Mouse (Mus musculus) intestine, postnatal 0 days (tissue): ENCODE measurements at regions not wholly inside any gene's neighbourhood (a gene's known extent, or its start where the extent isn't known, plus 50 kb on each side); places are given as distances from the start of the nearest gene placed in this dataset.

ENCODE experiments used
- ATAC-seq: fragments of 200-750 bp; cut with Nextera tagmentation; 2 replicates; pipeline ENCODE4 v1.8.0; 2017; ENCODE audit warnings: mild to moderate bottlenecking, moderate TSS enrichment, moderate library complexity
- H3K27ac ChIP-seq: fragments of 300-500 bp; sonication (generic); 2 replicates; pipeline ENCODE4 v1.5.1; 2014; ENCODE audit warnings: mild to moderate bottlenecking, low read depth, low read length, moderate library complexity
- H3K27me3 ChIP-seq: fragments of 300-500 bp; sonication (generic); replicated peaks from 2 replicates; pipeline ENCODE4 v1.6.1; 2014; ENCODE audit warnings: low read length, mixed read lengths; ENCODE audit not compliant: control insufficient read depth, insufficient read depth
- H3K36me3 ChIP-seq: fragments of 300-500 bp; sonication (generic); 2 replicates; pipeline ENCODE4 v1.6.1; 2014; ENCODE audit warnings: mild to moderate bottlenecking, moderate library complexity; ENCODE audit not compliant: control insufficient read depth, insufficient read depth
- H3K4me1 ChIP-seq: fragments of 300-500 bp; sonication (generic); replicated peaks from 2 replicates; pipeline ENCODE4 v1.6.1; 2014; ENCODE audit warnings: antibody characterized with exemption, low read length, mixed read lengths; ENCODE audit not compliant: control insufficient read depth, insufficient read depth
- H3K4me2 ChIP-seq: fragments of 300-500 bp; sonication (generic); replicated peaks from 2 replicates; pipeline ENCODE4 v1.6.1; 2014; ENCODE audit warnings: low read depth, mild to moderate bottlenecking, moderate library complexity
- H3K4me3 ChIP-seq: fragments of 300-500 bp; sonication (generic); 2 replicates; pipeline ENCODE4 v1.5.1; 2014; ENCODE audit warnings: low read depth, low read length
- H3K9ac ChIP-seq: fragments of 300-500 bp; sonication (generic); 2 replicates; pipeline ENCODE4 v1.6.1; 2014; ENCODE audit warnings: mild to moderate bottlenecking, low read depth, low read length
- H3K9me3 ChIP-seq: fragments of 300-500 bp; sonication (generic); 2 replicates; pipeline ENCODE4 v1.6.1; 2016; ENCODE audit warnings: mixed run types; ENCODE audit not compliant: control insufficient read depth
- CTCF ChIP-seq: sonication (generic); IDR thresholded peaks from 2 replicates; pipeline ENCODE4 v1.5.1; 2016; ENCODE audit warnings: low read depth, mild to moderate bottlenecking, control low read depth, antibody characterized with exemption, moderate library complexity
- WGBS: fragments of 180-500 bp; shearing (Covaris S2); extraction: QIAGEN DNeasy Blood & Tissue Kit; methylation state at CpG from one replicate; pipeline ENCODE4 v1.1.7; 2014; 5-methylcytosine and 5-hydroxymethylcytosine counted together

DNA sequence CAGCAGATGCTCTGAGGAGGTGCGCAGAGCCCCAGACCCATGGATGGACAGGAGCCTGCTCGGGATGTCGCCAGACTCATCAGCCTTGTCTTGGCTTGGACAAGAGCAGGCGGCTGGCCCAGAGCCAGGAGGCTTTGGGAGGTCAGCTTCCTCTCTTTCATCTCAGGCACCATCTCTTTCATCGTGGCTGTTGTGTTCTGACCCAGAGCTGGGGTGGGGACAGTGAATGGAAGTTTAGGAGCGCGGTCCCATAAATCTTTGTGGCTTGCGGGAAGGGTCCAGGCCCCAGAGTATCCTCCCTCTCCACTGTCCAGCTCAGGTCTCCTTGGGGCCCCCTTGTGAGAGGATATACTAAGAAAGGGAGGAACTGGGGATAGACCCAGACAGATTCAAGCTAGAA is 87.2 kb upstream of the Zbtb40 start:
- H3K4me3 ChIP-seq, result no peak overlapping the region
- no peaks in the 10 kb centered on the region for H3K9me3 ChIP-seq
- no peaks in the 10 kb centered on the region for H3K27me3 ChIP-seq
- WGBS, result 65% methylated on average over 8 of the region's 8 CpGs
- no peaks in the 10 kb centered on the region for H3K36me3 ChIP-seq
- H3K27ac ChIP-seq, result no peak overlapping the region
- no peaks in the 10 kb centered on the region for H3K4me1 ChIP-seq
- no peak for ATAC-seq
- H3K4me2 ChIP-seq, result no peak overlapping the region
- no peak overlapping the region for H3K9ac ChIP-seq
- TF ChIP-seq CTCF, result no peak

DNA sequence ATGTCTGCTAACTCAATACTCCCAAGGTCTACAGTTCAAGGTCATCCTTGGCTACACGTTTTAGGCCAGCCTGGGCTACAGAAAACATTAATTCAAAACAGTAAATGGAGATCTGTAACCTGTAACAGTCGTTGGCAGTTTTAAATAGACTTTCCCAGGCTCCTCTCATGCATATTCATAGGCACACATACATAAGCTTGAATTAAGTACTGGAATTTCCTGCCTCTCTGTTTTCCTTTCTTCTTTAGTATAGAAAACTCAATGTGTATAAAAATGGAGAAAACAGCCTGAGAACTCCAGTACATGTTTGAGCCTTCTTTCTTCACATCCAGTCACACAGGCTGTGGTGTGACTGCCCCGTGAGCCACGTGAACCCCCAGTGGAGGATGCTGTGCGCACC is 86.0 kb upstream of the Zbtb40 start:
- Histone ChIP-seq H3K9ac (no peak overlapping the region), H3K4me3 (no peak overlapping the region), H3K4me2 (no peak overlapping the region), H3K27ac (no peak overlapping the region), H3K27me3 (no peaks in the 10 kb centered on the region), H3K36me3 (no peaks in the 10 kb centered on the region), H3K9me3 (no peaks in the 10 kb centered on the region), H3K4me1 (no peaks in the 10 kb centered on the region)
- no peak for ATAC-seq
- TF ChIP-seq CTCF, result no peak
- 67% methylated on average over 5 of the region's 5 CpGs for WGBS

DNA sequence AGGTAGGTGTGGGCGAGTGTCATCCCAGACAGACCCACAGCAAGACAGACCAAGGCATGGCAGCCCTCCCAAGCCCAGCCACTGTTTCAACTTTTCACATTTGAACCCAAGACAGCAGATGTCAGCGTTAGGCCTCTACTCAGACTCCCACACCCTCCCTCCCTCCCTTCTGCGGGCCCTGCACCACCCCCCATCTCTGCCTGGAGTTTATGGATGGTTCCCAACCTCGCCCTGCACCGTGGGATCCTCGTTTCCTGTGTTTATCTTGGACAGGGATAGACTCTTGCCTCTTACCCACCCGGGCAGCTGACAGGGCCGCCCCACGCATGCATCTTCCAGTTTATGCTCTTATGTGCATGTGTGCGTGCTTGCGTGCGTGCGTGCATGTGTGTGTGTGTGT is 85.2 kb upstream of the Zbtb40 start:
- Histone ChIP-seq H3K27ac (no peak overlapping the region), H3K36me3 (no peaks in the 10 kb centered on the region)

DNA sequence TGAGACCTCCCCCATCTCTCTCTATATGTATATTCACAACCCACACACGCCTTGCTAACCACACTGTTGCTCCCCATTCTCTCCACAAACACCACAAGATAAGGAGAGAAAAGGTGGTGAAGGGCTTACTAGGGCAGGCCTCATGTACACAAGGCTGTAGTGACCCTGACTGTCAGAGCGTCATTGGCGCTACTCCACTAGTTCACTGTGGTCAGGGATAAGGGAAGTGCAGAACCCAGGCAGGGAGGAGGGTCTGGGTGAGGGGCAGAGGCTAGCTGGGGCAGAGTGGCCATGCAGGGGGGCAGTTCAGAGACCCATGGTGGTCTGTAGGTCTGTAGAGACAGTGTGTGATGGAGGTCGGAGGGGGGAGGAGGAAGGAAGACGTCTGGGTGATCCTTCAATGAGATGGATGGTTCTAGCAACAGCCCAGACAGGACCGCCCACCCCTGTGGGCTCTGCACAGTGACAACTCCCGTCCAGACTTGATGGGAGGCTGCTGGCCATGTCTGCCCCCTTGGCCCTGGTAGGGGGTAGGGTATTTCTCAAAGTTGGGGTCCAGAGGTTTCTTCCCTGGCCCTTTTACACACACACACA is 82.1 kb upstream of the Zbtb40 start:
- 44% methylated on average over 7 of the region's 7 CpGs for WGBS
- Histone ChIP-seq H3K4me3 (no peak overlapping the region), H3K27me3 (no peaks in the 10 kb centered on the region), H3K9me3 (no peaks in the 10 kb centered on the region), H3K4me1 (no peaks in the 10 kb centered on the region), H3K4me2 (no peak overlapping the region), H3K36me3 (no peaks in the 10 kb centered on the region), H3K9ac (no peak overlapping the region), H3K27ac (no peak overlapping the region)
- TF ChIP-seq CTCF, result no peak
- ATAC-seq, result no peak

More for the DNA sequence above, 85.2 kb upstream of the Zbtb40 start:
- TF ChIP-seq CTCF, result no peak
- no peaks in the 10 kb centered on the region for H3K9me3 ChIP-seq
- no peaks in the 10 kb centered on the region for H3K4me1 ChIP-seq
- no peak overlapping the region for H3K9ac ChIP-seq
- H3K4me3 ChIP-seq, result no peak overlapping the region
- ATAC-seq, result no peak
- no peak overlapping the region for H3K4me2 ChIP-seq
- 33% methylated on average over 12 of the region's 13 CpGs for WGBS
- no peaks in the 10 kb centered on the region for H3K27me3 ChIP-seq

DNA sequence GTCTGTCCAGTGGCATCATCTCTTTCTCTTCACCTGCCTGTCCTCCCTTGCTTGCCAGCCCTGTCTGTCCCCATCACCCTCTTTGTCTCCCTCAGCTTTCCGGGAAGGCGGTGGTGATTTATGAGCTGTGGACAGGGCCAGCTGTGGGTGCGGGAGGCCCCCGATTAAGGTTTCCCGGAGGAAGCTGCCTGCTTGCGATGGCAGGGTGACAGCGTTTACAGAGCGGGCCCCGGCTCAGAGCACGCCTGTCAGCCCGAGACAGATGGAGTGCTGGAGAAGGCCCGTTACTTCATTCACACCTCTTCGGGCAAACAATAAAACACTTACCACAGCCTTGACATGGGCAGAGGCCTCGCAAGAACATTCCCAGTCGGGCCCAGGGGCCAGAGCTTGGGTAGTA is 79.6 kb upstream of the Zbtb40 start:
- Histone ChIP-seq H3K4me2 (no peak overlapping the region), H3K36me3 (no peaks in the 10 kb centered on the region), H3K4me1 (no peaks in the 10 kb centered on the region), H3K9me3 (no peaks in the 10 kb centered on the region), H3K4me3 (no peak overlapping the region), H3K27me3 (no peaks in the 10 kb centered on the region), H3K27ac (no peak overlapping the region), H3K9ac (no peak overlapping the region)
- no peak for TF ChIP-seq CTCF
- 8% methylated on average over 15 of the region's 15 CpGs for WGBS
- ATAC-seq, result no peak

DNA sequence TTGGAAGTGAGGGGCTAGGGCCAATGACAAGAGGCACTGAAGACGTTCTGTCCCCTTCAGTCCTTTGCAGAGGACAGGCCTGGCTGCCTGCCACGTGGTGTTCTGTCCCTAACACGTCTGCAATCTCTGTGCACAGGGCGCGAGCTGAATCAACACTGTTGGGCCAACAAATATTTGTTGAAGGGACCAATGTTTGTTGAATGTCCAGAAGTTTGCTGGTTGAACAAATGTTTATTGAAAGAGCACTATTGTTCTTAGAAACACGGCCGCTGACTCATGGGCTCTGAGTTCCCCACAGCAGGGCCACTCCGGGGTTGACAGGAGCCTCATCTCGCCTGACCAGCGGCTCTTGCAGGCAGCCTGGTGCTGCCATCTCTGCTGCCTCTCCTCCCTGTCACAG is 73.1 kb upstream of the Zbtb40 start:
- H3K27me3 ChIP-seq, result no peaks in the 10 kb centered on the region; the same call in 1 of the 2 replicates
- no peak for TF ChIP-seq CTCF
- H3K36me3 ChIP-seq, result no peaks in the 10 kb centered on the region
- no peak overlapping the region for H3K4me3 ChIP-seq
- WGBS, result 32% methylated on average over 10 of the region's 10 CpGs
- H3K4me2 ChIP-seq, result no peak overlapping the region
- H3K9ac ChIP-seq, result no peak overlapping the region
- no peaks in the 10 kb centered on the region for H3K9me3 ChIP-seq
- 0 out of 2 replicates have a peak, but pooled peaks cover 5% of the 10 kb centered on the region for H3K4me1 ChIP-seq
- no peak overlapping the region for H3K27ac ChIP-seq
- no peak for ATAC-seq

DNA sequence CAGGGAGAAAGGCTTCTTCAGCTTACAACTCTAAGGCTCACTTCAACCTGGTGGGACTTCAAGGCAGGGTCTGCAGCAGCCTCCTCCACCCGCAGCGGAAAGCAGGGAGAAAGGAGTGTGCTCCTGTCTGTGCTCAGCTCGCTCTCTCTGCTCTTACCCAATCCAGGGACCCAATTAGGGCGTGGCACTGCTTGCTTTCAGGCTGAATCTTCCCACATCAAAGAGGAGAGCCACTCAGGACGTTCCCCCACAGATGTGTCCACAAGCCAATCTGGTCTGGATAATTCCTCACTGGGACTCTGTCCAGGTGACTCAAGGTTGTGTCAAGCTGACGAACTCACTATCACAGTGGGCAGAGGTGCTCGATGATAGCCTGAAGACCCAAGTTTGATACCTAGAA is 72.0 kb upstream of the Zbtb40 start:
- Histone ChIP-seq H3K9ac (no peak overlapping the region), H3K27ac (no peak overlapping the region), H3K9me3 (no peaks in the 10 kb centered on the region), H3K4me3 (no peak overlapping the region), H3K36me3 (no peaks in the 10 kb centered on the region), H3K4me2 (no peak overlapping the region), H3K4me1 (0 out of 2 replicates have a peak, but pooled peaks cover 5% of the 10 kb centered on the region), H3K27me3 (no peaks in the 10 kb centered on the region; the same call in 1 of the 2 replicates)
- WGBS, result 47% methylated on average over 7 of the region's 7 CpGs
- TF ChIP-seq CTCF, result no peak
- ATAC-seq, result no peak
